Mouse (Mus musculus) spleen, postnatal 14 days (tissue): ENCODE measurements at regions not wholly inside any gene's neighbourhood (a gene's known extent, or its start where the extent isn't known, plus 50 kb on each side); places are given as distances from the start of the nearest gene placed in this dataset.
"Not testable (repeated sequence)": the region's sequence is repeated elsewhere in the genome, so short reads cannot be mapped to it uniquely, and the experiment has no call there.

Experiments used
- DNase-seq, 2 experiments: peaks; one replicate each; pipeline ENCODE4 v3.0.0; 2021 to 2022; ENCODE audit warnings: low spot score in 2 of 2

DNA sequence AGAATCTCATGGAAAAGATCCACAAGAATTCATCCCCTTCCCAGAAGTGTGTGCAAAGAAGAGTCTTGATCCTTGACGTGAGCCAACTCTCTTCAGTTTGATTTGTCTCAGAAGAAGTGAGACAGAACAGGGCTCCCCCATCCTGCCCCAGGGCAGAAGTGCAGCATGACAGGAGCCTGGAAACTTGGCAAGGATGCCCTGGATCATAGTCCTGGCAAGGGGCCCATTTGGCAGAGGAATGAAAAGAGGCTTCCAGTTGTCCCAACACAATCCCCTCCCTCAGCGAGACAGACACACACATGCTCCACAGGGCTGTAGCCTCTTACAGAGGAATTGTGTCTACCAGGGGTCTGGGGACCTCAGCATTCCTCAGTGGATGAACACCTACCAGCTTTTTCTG, 102.7 kb downstream of the Ptpn20 start:
- no peak for DNase-seq

- no peak for DNase-seq
These were observed 105.2 kb downstream of the Ptpn20 start for GRCm38 (mm10) chr14:33694224-33694623.

DNA sequence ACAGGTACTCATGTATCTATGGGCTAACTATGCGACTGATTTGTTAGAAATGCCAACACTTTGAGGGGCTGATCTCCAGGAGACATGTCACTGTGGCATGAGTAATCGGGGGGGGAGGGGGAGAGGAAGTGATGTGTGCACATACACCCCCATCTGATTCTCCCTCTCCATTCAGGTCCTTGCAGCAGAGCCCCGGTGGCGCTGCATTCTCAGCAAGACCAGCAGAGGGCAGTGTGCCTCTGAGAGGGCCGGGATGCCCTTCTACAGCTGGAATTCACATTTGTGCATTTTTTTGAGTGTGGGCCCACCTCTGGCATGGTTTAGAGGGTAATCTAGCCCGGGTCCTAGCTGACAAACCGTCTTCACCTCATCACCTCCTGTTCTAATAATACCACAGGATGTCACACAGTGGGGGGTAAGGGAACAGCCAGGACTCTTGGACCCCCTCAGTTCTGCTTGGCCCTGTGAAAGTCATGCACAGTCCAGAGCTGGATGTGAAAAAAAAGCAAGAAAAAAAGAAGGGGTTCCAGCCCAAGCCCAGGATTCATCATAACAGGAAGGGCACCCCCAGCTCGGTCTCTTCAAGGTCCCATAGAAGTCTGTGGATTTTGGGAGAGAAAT, 106.5 kb downstream of the Ptpn20 start:
- peak in 1 of 2 experiments; percentile 12 for DNase-seq

DNA sequence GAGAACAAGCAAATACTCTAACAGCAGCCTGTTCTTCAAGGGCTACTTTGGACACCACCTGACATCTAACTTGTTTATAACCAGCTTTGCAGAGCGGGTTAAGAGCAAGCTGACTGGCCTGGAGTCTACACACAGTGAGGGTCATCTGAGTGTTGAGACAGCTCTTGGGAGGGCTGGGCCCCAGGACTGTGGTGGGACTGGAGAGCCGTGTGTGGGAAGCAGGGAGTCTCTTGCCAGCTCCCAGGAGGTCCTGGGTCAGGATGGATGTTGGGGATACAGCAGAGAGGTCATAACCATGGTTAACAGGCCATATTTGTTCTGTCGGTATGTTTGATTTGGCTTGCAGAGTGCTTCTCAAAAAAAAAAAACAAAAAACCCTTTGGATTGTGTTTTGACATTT, 107.8 kb downstream of the Ptpn20 start:
- DNase-seq, result no peak

DNA sequence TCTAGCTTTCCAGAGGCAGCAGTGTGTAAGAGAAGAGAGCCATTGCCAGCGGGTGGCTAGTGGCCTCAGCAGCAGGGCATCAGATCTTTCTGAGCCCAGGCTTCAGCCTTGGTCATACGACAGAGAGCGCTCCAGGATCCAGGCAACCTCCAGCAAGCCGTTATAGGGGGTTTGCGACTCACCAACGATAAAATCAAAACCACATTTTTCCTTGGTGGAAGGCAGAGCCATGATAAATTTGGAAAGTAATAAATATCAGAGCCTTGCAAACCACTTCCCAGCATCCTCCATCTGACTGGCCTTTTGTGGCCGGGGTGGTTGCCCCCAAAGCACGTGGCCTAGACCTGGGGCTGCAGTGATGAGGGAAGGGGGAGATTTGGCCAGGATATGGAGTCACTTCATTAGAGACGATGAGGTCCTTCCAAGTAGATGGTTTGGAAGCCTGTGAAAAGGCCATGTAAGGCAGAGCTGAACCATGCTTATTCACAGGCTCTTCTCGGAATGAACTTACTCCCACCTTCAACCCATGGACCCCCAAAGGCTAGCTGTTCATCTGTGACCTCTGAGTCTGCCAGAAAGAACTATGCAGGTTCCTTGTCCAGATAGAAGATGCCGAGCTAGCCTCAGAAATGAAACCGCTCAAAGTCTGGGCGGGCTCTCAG, 110.9 kb downstream of the Ptpn20 start:
- DNase-seq, result no peak

DNA sequence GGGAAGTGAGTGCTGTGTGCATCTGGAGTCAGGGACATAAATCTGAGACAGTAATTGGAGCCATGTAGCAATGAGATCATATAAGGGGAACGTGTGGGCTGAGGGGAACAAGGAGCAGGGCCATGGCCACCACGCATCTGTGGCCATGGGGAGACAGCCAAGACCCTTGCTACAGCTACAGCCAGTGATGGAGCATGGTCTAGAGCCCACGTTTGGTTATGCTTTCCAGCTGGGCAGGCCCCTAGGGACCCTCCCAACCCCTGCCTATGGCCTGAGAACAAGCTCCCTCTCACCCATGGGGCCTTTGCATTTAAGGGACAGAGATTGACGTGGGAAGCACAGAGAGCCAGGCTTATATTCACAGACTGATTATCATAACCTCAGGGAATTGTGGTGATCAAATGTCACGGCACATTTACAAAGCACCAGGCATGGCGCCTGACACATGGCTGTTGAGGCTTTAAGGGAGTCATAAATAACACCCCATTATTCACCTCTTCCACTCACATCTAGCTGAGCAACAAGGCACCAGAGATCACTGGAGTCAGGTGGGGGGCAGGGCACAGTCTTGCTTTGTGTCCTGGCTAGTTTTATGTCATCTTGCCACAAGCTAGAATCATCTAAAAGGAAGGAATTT, 118.8 kb downstream of the Ptpn20 start:
- DNase-seq, result no peak

GRCm38 (mm10) chr14:33708298-33708665, 119.3 kb downstream of the Ptpn20 start:
- DNase-seq, result no peak

DNA sequence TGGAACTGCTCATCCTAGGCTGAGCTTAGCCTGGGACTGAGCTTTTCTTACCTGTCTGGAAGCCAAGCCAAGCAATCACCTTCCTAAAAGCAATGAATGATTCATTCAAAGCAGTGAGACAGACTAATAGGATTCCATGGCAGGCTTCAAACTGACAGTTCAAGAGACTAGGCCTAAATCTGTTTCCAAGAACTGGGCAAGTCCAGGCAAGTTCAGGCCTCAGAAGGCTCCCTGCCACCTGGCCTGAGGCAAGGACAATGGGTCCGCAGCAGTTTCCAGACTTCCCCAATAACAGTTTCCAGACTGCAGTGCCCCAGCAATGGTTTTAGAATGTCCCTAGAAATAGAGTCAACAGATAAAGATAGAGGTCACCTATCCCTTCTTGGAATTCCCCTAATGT, 123.5 kb downstream of the Ptpn20 start:
- no peak for DNase-seq

GRCm38 (mm10) chr14:33719651-33720050, 130.6 kb downstream of the Ptpn20 start:
- DNase-seq, result no peak

GRCm38 (mm10) chr14:33722379-33723145, 133.6 kb downstream of the Ptpn20 start:
- DNase-seq, result not testable (repeated sequence)

GRCm38 (mm10) chr14:33726500-33726899, 137.5 kb downstream of the Ptpn20 start:
- DNase-seq, result no peak

DNA sequence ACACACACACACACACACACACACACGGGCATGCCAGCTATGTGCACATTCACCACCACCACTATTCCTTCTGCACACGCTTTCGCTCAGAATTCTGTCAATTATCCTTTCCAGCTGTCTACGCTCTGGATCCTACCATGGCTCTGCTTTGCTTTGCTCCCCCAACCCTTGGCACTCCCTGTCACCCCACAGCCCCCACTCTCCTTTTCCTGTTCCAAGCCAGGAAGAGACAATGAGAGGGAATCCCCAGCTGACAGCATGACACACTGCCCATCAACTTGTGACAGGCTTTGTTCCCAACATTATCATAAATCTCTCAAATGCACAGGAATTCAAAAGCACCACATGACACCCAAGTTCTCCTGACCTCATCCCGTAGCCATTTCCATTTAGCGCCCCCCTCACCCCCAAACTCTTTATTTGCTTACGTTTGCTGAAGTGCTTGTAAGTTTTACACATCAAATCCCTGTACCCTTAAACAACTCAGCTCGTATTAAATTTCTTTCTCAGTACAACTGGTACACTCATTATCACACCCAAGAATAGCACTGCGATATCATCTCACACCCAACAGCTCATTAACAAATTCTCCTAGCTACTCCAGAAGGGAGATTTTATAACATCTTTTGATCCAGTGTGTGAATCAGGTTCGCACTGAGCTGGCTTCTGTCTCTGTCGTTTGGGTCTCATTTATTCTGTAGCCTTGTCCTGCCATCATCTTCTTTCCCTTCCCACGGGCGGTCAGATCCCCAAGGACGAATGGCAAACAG, 140.3 kb downstream of the Ptpn20 start:
- no peak for DNase-seq

DNA sequence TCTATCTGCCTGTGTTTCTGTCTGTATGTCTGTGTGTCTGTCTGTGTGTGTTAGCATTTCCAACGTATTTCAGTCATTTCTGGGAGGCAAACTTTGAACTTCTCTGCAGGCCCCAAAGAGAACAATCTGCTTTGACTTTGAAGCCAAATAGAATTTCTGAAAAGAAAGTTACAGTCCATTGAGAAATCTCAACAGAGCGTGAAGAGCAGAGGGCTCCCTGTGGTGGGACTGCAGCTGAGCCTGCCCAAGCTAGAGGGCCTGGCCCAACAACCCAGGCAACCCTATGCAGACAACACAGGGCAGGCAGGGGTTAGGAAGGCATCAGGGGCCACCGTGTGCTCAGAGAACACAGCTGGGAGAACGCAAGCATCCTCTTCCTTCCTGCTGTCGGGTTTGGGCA, 143.7 kb downstream of the Ptpn20 start:
- DNase-seq, result no peak

DNA sequence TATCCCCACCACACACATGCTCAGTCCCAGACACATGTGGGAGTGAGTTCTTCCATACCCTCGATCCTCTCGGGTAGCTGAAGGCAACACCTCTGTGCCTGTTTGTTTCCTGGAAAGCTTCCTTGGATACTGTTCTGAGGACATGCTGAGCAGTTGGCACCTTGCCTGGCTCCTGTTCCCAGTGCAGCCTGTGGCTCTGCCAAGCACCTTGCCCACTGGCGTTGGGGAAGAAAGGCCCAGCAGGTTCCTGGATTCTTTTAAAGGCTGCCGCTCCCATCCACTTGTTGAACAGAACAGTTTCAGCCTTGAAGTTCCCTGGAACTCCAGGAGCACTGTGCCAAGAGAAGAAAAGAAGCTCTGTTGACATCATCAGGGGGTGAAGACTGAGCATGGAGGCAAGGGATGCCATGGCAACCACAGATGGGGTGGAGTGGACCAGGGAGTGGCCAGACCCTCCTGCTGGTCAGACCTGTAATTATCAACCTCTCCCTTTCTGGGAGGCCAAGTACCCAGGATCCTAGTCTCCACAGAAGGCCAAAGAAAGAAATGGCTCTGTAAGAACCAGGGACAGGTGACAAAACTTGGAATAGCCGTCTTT, 145.5 kb downstream of the Ptpn20 start:
- no peak for DNase-seq

- DNase-seq, result no peak
These were observed 146.6 kb downstream of the Ptpn20 start for GRCm38 (mm10) chr14:33735653-33736052.

DNA sequence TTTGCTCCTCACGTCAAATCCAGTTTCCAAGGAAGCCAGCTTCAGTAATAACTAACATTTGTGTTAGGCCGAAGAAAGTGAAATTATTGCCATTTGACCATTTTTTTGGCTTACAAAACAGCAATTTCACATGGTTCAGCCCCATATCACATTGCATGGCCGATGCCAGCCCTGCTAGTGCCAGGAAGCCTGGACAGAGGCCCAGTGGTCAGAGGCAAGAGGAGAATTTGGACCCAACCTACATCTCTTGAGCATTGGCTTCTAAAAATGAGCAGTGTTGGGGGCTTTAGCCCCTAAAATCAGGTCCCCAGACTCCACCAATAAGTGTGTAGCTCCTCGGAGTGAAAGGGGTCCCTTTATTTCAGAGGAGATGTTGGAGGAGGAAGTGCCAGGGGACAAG, 157.2 kb downstream of the Ptpn20 start:
- DNase-seq, result no peak

- no peak for DNase-seq
These were observed 163.7 kb upstream of the Gdf10 start for GRCm38 (mm10) chr14:33759656-33760055.

- no peak for DNase-seq
These were observed 159.7 kb upstream of the Gdf10 start for GRCm38 (mm10) chr14:33763641-33764046.

DNA sequence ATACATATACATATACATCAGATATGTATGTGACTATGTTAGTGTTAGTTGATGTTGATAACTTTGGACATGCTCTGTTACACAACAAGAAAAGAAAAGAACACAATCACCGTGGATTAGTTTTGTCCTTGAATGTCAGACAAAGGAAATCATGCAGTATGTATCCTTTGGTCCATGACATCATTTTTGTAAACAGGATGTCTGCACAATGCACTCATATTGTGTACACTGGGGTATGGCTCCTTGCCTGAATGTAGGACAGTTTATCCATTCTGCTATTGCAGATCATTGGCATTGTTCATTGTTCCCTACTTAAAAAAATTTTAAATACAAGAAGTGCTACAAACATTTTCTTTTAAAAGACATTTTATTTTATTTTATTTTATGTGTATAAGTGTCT, 157.6 kb upstream of the Gdf10 start:
- DNase-seq, result no peak

GRCm38 (mm10) chr14:33772374-33772773, 151.0 kb upstream of the Gdf10 start:
- DNase-seq, result no peak

GRCm38 (mm10) chr14:33789556-33789955, 133.8 kb upstream of the Gdf10 start:
- DNase-seq, result no peak
